Mouse (Mus musculus) right cerebral cortex, postnatal 25 days (tissue): ENCODE measurements around the gene Slc22a3.

Experiments used
- DNase-seq: peaks from one replicate; pipeline ENCODE4 v3.0.0; 2022

Slc22a3 gene

DNA sequence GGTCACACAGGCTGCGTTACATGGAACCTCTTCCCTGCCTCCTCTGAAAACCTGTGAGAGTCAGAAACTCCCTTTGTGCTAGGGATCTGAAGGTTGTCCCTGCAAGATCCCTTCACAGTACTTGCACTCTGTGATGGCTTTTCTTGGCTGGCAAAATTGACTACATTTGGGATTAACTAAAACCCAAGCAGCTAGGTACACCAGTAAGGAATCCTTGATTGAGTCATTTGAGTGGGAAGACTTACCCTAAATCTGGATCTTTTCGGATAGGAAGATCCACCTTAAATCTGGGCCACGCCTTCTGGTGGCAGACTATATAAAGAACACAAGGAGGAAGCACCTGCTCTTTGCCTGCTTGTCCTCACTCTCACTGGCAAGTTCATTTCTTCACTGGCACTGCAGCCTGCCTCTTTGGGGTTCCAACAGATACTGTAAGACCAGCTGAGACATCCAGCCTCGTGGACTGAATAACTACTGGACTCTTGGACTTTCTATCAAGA lies 41.0 kb downstream of the Slc22a3 start:
- DNase-seq, result peak; percentile 15

DNA sequence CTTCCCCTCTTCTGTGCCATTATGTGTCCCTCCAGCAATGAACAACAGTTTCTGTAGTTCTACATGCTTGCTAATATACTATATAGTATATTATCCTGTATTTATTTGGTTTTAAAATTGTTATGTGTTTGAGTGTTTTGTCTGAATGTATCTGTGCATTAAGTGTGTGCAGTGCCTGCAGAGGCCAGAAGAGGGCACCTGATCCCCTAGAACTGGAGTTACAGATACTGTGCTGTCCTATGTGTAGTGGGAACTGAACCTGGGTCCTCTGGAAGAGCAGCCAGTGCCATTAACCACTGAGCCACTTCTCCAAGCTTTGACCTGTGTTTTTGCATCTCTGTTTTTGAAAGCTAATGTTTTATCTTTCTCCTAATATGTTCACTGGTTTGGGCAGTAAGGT lies 46.3 kb downstream of the Slc22a3 start:
- DNase-seq, result no peak

DNA sequence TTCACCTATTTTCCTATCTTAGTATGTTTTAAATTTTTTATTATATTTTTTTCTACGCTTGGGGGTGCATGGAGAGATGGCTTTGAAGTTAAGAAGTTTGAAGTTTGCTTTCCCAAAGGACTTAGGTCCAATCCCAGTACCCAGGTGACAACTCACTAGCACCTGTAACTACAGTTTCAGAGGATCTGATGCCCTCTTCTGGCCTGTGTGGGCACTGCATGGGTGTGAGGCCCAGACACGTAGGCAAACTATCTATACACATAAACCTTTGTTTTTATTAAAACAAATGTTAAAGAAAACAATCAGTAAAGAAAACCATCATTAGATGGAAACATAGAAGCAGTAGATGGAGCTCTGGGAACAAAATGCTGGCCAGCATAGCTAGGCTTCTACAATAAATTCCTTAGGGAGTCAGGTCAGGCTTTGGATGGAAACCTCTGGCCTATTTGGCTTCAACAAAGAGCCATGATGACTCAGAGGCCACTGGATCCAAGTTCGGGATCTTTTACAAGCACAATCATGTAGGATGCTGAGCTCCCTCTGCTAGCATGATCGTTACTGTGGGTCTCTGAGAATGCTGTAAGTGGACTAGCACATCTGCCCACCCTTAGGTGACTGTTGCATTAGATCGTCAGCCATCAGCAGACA lies 52.2 kb downstream of the Slc22a3 start:
- DNase-seq, result no peak

DNA sequence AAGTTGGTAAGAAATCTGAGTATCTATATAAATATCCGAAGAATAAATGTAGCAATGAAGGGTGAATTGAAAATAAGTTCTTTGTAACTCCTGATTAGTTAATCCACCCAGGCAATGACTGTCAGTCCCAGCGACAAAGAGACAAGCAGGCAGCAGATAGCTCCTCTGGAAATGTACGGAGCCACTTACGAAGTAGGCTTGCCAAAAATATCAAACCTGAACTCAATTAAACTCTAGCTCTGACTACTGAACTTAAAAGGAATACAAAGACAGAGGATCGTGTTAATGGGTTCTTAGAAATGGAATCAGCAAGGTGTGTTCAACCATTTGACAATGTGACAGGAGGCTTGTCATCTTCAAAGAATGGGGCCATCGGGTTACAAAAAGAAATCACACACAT lies 53.8 kb downstream of the Slc22a3 start:
- DNase-seq, result no peak

DNA sequence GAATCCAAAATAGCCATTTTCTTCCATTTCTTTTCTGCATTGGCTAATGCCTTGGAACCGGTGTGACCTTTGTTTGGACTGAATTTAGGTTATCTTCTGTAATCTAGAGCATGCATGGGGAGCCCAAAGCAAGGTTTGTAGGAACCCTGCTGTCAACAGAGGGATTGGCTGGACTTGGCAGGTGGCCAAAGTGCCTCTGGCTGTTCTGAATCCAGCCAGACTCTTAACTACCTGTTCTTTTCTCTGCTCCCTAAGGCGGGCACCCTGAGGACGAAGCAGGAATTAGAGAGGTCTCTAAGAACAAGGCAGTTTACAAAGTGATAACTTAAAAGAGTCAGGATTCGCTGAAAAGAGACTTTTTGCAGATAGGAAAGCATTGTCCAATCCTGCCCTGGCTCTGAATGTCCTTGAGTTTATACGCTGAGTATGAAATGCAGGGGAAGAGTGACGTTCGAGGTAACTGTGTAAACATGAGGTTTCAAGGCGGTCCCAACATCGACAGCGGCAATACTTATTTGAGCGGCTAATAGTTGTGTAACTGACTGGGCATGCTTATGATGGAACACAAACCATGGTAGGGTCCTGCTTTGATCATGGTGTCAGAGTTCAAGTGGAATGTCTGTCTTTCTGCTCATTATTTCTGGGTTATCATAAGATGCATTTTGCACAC lies 54.5 kb downstream of the Slc22a3 start:
- no peak for DNase-seq

DNA sequence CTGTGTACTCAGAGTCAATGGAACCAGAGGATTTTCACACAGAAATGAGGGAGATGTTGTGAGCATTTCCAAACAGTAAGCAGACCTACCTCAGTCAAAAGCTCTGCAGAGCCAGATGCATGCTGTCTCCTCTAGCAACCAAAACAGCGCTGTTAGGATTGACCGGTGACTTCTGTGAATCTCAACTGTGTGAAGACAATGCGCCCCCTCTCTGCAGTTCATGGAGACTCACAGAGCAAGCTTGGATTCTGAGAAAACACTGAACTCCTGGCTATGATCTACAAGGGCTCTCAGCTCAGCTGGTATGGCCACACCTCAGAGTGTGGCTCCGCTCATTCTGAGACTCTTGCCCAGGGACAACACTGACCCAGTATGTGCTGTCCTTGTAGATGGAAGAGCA lies 56.3 kb downstream of the Slc22a3 start:
- DNase-seq, result no peak

DNA sequence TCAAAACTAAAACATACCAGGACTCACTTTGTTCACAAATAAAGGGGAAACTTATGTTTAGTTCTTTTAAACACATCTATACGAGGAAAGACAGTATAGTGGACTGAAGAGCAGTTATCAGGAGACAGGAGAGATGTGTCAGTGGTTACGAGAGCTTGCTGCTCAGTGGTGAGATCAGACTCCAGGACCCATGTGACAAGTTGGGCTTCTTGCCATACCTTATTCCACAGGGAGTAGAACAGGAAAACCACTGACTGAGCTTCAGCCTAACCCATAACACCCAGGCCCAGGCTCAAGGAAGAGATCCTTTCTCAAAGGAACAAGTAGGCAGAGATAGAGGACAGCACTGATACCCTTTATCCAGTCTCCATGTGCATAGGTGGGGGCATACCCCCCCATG lies 62.9 kb downstream of the Slc22a3 start:
- no peak for DNase-seq

DNA sequence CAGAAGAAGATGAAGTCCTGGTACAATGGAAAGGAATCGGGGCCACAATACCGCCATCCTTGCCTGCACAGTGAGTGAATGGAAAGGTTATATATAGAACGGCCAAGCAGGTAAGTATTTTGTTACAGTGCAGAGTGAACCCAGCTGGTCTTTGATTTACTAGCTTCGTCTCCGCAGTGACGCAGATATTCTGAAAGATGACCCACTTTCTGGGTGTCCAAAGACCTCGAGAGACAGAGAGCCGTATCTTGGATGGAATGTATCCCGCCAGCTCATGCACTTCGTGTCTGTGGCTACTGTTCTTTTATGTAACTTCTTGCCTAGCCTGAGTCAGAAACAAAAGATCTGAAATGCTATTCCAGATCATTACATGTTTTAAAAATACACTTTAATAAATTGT lies 69.7 kb downstream of the Slc22a3 start:
- DNase-seq, result no peak

DNA sequence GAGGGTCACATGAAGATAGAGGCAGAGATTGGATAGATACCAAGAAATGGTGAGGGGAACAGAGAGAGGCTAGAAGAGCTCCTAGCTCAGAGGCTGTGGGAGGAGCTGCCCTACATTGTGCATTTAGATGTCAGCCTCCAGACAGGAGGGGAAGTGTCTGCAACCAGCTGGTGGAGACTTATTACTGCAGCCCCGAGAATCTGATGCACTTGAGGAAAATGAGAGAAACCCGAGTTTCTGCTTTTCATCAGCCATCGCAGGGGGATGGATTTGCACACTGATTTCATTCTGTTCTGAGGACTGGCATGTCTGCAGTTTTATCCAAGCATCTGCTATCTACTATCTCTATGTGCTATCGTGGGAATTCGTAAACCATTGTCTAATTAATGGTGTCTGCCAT lies 75.8 kb downstream of the Slc22a3 start:
- no peak for DNase-seq

DNA sequence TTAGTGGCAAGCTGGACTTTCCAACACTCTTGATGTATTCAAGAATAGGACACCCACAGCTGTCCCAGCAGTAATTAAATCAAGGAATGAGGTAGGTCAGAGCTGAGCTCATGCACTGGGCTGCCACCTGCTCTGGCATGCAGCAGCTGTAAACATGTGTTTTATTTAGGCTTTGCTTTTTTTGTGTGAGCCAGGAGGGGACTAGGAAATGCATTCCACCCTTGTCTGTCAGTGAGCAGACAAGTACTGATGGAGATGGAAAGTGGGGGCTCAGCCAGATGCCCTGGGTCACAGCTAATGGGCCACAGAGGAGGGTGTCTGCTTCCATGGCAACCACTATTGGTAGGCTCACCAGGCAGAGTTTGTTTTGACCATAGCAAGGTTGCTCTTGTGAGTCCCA lies 79.1 kb downstream of the Slc22a3 start:
- DNase-seq, result no peak

DNA sequence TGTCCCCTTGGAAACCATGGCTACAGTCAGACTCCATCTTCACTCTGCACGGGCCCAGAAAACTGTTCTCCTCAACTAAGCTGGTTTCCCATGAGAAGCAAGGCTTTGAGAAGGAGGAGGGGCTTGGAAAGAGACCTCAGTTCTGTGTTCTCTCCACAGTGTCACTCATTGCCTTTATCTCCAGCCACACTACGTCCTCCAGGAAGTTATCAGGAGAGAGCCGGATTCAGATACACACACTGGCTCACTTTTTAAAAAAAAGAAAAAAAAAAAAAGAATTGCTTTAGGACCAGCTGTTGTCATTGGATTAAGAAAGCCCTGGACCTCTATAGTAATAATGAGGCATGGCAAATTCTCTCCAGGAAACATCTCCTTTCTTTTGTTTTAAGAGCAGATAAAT lies 80.3 kb downstream of the Slc22a3 start:
- DNase-seq, result no peak

DNA sequence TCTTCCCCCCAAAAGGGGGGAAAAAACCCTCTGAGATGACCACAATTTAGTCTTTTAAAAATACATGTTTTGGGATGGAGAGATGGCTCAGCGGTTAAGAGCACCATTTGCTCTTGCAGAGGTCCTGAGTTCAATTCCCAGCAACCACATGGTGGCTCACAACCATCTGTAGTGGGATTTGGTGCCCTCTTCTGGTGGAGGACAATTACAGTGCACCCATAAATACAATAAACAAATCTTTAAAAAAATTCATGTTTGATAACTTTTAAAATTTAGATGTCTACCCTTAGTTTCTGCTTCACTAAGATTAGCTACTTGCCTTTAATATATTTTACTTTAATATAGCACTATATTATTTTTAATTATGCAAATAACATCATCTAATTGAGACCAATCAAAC lies 85.4 kb downstream of the Slc22a3 start:
- no peak for DNase-seq

DNA sequence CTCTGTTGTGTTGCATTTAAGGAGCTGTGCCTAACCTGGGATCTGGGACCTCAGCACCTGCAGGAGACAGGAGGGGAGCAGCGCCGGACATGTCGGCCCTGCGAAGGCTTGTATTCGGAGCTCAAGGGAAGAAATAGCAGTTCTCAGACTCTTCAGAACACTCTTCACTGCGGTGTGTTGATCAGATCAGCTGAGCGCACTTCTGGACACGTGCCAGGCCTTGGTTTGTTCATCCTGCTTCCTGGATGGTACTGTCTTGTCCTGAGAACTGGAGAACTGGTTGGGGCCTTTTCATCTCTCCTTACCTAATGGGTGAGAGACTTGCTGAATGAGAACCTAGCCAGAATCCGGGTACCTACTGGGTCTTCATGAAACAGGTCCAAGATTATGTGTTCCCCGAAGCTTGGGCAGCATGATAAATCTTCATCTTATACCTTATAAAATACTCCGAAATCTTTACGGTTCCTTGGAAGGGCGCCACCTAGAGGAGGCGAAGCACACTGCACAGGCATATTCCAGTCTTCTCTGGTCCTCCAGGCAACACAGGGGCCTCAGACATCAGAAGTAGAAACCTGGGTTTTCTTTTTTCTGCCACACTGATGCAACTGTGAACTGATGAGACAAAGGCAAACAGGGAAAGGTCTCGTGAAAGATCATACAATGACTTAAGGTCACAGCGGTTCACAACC lies 86.5 kb downstream of the Slc22a3 start:
- no peak for DNase-seq

DNA sequence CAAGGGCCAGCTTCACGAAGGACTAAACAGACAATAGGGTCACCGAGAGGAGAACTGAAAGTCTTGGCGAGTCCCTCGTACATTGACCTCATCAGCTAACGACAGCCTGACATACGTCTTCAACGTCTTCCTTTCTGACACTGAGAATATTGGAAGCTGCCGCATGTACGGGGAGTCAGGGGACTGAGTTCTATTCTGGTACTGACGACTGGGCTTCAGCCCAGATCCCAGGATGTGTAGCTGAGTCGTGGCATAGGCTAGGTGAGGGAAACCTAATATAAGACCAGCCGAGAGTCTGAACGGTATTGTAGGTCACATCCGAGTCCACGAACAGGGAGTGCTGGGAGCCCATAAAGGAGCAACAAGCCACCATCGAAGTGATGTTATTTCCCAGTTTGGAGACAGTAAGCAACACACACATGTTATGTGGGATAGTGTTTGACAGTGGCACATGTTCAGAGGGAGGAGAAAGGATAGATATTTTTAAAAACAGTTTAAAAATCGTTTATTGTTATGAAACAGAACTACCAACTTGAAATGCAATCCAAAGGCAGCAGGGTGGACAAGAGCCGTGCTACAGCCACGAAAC lies 87.9 kb downstream of the Slc22a3 start:
- no peak for DNase-seq

DNA sequence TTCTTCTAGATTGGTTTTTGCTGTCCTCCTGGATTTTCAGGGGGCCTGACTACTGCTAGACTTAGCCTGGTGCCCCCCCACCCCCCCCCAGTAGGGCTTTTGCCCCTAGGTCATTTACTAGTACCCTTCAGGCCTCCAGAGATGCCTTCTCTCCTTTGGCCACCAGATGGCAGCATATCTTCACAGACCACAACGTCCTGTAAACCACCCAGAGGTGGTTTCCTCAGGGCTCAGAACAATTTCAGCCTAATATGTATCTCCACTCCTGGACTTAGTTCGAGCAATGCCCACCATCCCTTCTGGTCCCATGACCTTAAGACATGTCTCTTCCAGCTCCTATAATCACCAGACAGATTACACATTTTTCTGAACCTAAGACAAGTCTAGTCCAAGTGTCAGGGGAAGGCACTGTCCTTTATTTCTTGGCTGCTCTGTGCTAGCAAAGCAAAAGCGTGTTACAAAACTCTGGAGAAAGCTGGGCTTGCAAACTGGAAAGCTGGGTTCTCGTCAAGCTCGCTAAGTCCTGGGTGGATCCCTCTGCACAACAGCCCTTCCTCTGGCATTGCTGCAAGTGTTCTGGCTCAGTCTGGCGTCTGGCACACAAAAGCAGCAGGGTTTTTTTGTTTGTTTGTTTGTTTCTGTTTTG lies 91.1 kb downstream of the Slc22a3 start:
- DNase-seq, result peak; percentile 66

DNA sequence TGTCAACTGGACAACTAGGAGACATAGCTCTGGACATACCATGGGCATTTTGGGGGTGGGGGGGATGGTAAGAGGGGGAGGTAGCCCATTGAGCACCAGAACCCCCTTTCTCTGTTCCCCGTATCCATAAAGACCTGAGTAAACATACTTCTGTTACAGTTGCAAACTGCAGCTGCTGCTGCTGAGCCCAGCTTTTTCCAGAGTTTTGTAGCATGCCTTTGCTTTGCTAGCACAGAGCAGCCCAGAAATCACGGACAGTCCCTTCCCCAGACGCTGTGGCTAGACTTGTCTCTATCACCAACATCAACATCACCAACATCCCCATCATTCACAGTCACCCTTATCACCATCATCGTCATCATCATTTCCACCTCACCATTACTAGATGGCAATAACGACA lies 91.8 kb downstream of the Slc22a3 start:
- no peak for DNase-seq

DNA sequence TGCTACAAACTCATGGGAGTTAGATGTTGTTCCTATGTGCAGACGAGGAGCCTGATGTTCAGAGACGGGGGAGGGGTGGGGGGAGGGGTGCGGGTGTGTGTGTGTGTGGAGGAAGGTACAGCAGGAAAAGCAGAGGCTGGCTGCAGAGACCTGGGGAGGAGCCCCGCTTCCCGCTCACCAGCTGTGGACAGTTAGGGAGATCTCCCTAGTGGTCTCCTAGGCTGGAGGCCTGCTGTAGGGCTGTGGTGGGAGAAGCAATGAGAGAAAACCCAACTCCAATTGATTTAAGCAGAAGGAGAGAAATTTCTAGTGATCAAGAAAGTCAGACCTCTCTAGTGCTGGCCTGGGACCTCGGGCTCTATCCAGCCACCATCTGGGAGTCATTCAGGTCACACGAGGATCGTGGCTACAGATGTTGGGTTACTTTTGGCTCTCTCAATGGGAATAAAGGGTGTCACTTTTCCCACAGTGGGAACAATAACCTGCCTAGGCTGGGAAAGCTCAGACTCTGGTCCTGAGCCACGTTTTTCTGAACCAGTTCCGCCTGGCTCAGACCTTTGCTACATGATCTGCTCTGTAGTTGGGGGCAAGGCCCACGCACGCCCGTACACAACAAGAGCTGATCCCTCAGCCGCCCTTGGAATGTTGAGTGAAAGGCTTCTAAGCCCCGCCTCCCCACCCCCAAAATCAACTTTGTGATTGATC lies 92.3 kb downstream of the Slc22a3 start:
- DNase-seq, result no peak

DNA sequence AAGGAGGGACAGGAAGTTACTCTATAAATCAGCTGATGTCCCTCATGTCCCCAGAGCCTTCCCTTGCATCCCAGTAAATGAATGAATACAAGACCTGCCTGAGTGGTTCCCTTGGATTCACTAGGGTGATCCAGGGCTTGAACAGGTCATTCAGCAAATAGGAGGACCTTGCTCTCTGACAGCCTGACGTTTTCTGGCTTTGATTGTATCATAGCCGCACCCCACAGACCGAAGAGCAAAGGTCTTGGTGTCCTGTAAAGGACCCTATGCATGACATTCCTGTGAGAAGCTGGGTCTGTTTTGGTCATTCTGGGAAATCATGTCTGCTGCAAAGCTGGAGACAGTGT lies 94.6 kb downstream of the Slc22a3 start:
- no peak for DNase-seq

DNA sequence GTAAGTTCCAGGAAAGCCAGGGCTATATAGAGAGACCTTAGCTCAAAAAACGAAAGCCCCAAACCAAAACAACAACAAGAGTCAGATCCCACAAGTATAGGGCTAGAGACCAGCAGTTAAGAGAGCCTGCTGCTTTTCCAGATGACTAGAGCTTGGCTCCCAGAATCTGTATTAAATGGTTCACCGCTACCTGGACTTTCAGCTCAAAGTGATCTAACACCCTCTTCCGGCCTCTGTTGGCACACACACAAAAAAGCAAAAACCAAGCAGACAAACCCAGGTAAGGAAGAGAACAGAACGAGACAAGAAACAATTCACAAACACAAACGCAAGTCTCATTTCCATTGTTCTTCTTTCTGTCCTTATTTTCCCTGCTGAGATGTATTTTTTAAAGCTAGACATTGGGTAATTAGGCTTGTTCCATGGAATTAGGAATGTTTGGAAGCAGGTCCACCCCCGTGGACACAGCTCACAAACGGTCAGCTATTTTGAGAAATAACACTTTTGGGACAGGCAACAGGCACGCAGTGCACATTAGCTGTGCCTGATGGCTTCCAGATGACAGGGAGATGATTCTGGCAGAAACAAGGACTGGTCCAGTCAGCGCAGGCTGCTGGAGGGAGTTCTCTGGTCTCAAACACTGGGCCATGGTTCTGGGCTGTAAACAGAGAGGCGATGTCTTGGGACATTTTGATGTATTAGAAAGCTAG lies 95.2 kb downstream of the Slc22a3 start:
- DNase-seq, result no peak

DNA sequence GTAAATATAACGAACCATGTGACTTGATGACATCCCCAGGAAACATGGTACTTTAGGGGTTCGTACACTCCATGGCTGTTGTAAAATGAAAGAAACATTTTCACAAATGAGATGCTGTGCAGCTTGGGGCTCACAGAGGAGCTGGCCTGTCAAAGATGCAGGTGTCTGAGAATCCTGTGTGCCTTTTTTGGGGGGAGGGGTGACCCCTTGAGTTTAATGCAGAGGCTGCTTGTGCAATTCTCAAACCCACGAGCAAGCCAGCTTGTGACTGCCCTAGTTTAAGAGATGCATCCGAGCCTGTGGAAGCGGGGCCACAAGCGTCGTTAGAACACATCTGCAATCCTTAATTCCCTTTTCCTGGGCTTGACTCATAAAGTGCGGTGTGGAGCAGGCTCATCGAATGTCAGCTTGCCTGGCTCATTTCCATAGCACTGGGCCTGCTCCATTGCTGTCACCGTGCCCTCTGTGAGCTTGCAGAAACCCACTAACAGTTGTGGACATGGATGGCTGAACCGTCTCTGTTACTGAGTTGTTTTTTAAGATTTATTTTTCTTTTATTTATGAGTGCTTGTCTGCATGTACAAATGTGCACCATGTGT lies 98.1 kb downstream of the Slc22a3 start:
- DNase-seq, result no peak

DNA sequence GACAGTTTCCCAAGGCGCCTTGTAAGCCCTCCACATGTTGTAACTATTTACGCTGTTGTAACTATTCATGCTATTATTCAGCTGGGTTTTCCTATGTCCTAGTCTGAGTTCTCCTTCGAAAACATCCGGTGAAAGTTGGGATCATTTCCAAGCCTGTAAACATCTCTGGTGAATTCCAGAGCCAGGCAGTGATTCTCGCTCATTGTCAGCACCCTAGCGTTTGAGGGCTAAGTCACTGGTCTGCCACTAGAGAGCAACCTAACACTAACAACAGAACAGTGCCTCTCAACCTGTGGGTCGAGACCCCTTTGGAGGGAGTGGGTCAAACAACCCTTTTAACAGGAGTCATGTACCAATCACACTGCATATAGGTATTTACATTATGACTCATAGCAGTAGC lies 104.1 kb downstream of the Slc22a3 start:
- DNase-seq, result no peak
